Mouse (Mus musculus): ENCODE results near the gene Zfp639. TPM values are rescaled to one million over a fixed set of nuclear protein-coding genes. Genes with fewer than 3 reads are reported as not detected.

The Zfp639 gene
- 34.1 TPM for polyA plus RNA-seq (2017; shearing (Covaris generic))

GRCm38 (mm10) chr3:32509496-32510374 is at the start of gene Zfp639:
Gene Zfp639 (plus strand): TSS chr3:32510259.

GRCm38 (mm10) chr3:32492097-32493090 is 17.7 kb upstream of the Zfp639 start, which contains the start of gene Kcnmb3:
Gene Kcnmb3 (minus strand): TSS chr3:32492231.

GRCm38 (mm10) chr3:32529303-32529898 is 19.3 kb downstream of the Zfp639 start, which contains the start of gene Mfn1:
Gene Mfn1 (plus strand): TSS chr3:32529465.

Other genes starting within 250 kb of the Zfp639 start
- 2.4 TPM for gene Zmat3, start 144.2 kb upstream of the Zfp639 start, polyA plus RNA-seq (2017; shearing (Covaris generic))
- gene Pik3ca, start 112.6 kb upstream of the Zfp639 start, polyA plus RNA-seq (2017; shearing (Covaris generic)): 8.6 TPM
- gene Kcnmb3, start 18.0 kb upstream of the Zfp639 start, polyA plus RNA-seq (2017; shearing (Covaris generic)): 0.42 TPM
- 9.8 TPM for gene Mfn1, start 19.2 kb downstream of the Zfp639 start, polyA plus RNA-seq (2017; shearing (Covaris generic))
- gene Gnb4, start 106.3 kb downstream of the Zfp639 start, polyA plus RNA-seq (2017; shearing (Covaris generic)): 11.4 TPM
- 117 TPM for gene Actl6a, start 196.0 kb downstream of the Zfp639 start, polyA plus RNA-seq (2017; shearing (Covaris generic))
- gene Ndufb5, start 226.7 kb downstream of the Zfp639 start, polyA plus RNA-seq (2017; shearing (Covaris generic)): 205 TPM
- gene Mrpl47, start 227.3 kb downstream of the Zfp639 start, polyA plus RNA-seq (2017; shearing (Covaris generic)): 27.0 TPM